Mouse (Mus musculus) CD4-positive naive resting alpha-beta T cell, adult 57 days (primary cell): Measurements from ENCODE around the gene Fbxl7. TPM values are rescaled to one million over a fixed set of nuclear protein-coding genes. Genes with fewer than 3 reads are reported as not detected.

Experiments
- total RNA-seq: library from RNA; stranded (reverse); gene quantifications from one replicate; pipeline ENCODE4 v1.2.4, GENCODE M21; 2023

The Fbxl7 gene
- not detected for total RNA-seq

GRCm38 (mm10) chr15:26895251-26895711 is at the start of gene Fbxl7:
TSS of gene Fbxl7 (minus strand) at chr15:26895580.

